Mouse (Mus musculus): ENCODE results near the gene Htra2.
A peak's percentile ranks its signal among the peaks of the same experiment; 100 is the strongest.

The Htra2 gene

DNA sequence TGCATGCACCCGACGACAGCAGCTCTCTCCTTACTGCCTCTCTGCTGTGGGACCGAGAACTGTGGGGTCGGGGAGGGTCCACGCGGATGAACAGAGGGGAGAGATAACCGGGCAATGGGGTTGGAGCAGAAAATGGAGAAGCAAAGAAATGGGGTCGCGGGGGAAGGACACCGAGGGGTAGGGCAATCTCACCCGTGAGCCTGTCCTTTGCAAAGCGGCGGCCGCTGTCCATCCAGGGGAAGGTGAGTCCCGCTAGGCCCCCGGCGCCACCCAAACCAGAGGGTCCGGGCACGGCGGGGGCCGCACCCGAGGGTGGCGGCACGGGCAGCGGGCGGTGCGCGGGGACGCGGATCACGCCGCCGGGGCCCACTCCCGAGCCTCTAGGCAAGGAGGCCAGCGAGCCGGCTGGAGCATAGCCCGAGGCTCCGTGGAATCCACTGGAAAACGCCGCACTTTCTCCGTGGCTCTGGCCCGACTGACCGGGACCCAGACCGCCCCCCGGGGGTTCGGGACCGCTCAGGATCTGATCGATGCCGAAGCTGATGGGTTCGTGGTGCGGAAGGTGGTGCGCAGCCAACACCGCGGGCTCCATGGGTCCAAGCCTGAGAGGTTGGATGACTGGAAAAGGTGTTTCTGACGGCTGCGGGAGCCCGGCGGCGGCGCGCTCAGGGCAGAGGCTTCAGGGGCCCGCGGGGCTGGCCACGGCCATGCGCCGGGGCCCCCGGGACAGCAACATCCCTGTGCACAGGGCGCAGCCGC is 14.6 kb upstream of the Htra2 start:
- DNase-seq (ENCODE audit: low spot score): no peak

DNA sequence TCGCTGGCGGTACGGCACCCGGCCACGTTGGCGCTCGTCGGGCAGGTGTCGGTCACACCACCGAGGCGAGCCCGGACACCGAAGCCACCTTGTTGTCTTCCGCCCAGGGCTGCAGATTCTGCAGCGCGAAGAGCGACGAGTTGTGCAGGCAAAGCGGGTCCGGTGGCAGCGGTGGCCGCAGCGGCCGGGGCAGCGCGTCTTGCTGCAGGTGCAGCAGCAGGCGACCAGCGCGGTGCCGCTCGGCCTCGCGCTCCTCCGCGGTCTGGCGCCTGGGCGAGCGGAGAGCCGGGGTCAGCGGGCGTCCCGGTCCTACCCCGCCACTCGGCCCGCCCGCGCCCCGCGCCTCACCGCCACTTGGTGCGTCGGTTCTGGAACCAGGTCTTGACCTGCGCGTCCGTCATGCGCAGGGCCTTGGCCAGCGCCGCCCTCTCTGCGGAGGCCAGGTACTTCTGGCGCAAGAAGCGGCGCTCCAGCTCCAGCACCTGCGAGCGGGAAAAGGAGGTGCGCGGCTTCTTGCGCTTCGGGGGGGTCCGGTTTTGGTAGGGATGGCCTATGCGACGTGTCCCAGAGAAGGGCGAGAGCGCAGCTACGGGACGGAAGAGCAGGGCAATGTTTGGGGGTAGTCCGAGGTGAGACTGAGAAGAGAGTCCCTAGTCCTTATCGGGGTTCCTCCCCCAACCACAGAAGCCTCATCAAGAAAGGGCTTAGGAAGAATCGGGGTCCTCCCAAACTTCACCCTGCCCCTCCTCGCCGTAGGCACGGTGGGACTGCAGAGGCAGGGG is 13.8 kb upstream of the Htra2 start:
- DNase-seq (ENCODE audit: low spot score): no peak

- DNase-seq (ENCODE audit: low spot score): no peak
Observed at GRCm38 (mm10) chr6:83068221-83068620, 13.1 kb upstream of the Htra2 start.

GRCm38 (mm10) chr6:83066441-83066840 is 11.4 kb upstream of the Htra2 start:
- DNase-seq (ENCODE audit: low spot score): no peak

DNA sequence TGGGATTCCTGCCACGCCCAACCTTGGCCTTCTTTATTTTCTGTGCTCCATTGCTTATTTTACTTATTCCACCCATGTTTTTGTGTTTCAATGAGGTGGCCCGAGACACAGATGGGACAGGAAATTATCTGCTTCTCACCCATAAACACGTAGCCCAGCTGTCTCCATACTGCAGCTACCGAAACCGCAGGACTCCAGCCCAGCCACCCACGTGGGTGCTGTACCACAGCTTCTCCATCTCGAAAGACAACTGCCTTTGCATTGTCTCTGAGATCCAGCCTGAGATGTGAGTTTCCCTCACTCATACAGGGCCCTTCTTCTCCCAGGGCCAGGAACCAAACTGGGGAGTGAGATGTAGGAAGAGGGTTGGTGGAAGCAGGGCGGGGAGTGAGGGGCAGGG is 10.9 kb upstream of the Htra2 start:
- no peak for DNase-seq (ENCODE audit: low spot score)

- DNase-seq (ENCODE audit: low spot score): no peak
Observed at GRCm38 (mm10) chr6:83058725-83059124, 3.7 kb upstream of the Htra2 start.

- no peak for DNase-seq (ENCODE audit: low spot score)
Observed at GRCm38 (mm10) chr6:83057790-83058189, 2.7 kb upstream of the Htra2 start, which contains the start of gene Dqx1. TSS of gene Dqx1 (plus strand) at chr6:83057844.

GRCm38 (mm10) chr6:83054074-83054851 is 810 bp downstream of the Htra2 start, which contains the start of gene Aup1:
TSS of gene Aup1 (plus strand) at chr6:83054521.
- peak; percentile 97 for DNase-seq (ENCODE audit: low spot score)

DNA sequence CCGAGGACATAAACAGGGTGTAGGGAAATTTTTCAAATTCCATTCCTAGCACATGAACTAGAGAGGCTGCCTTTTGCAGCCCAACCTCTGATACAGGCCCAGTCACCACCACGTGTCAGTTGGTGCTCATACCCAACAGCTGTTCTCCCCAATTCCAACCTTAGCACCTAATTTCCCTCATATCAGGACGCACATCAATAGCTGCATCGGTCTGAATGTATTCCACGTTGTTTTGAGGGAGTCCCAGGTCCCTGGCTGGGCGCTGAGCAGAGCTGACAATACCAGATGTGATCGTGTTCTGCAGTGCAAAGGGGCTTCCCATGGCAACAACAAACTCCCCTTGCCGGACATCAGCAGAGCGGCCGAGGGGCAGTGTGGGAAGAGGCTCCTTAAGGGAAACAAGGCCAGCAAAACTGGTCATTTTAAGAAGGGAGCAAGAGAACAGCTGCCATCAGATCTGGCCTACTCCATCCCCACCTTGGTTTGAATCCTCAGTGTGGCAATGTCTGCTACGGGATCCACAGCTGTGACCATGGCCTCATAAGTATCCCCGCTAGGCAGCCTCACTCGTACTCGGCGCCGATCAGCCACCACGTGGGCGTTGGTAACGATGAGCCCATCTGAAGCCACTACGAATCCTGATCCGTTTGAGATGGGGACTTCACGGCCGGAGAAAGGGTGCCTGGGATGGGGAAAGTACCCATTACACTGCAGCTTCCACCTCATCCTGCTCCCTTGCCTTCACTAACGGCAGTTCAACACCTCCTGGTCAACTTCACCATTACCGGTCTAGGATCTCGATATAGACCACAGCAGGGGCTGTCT is 1.7 kb downstream of the Htra2 start:
- DNase-seq (ENCODE audit: low spot score): no peak

- no peak for DNase-seq (ENCODE audit: low spot score)
Observed at GRCm38 (mm10) chr6:83049367-83049766, 5.7 kb downstream of the Htra2 start.

- no peak for DNase-seq (ENCODE audit: low spot score)
Observed at GRCm38 (mm10) chr6:83044742-83045141, 10.3 kb downstream of the Htra2 start.

DNA sequence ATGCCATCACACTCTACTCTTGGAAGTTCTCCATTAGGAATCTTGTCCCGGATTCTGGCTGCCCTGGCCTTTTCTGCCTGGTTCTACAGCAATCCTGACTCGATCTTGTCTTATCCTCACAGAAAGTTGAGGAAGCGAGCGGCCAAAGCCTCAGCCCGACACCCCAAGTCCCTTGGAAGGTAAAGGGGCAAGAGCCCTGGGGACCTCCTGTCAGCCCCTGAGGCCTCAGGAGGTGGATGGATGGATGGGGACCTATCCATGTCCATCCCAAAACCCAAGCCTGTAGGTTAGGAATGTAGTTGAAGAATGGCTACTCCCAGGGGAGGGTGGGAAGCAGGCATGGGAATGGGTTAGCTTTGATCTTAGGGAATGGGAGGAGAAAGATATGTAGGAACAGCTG is 11.1 kb downstream of the Htra2 start:
- no peak for DNase-seq (ENCODE audit: low spot score)

DNA sequence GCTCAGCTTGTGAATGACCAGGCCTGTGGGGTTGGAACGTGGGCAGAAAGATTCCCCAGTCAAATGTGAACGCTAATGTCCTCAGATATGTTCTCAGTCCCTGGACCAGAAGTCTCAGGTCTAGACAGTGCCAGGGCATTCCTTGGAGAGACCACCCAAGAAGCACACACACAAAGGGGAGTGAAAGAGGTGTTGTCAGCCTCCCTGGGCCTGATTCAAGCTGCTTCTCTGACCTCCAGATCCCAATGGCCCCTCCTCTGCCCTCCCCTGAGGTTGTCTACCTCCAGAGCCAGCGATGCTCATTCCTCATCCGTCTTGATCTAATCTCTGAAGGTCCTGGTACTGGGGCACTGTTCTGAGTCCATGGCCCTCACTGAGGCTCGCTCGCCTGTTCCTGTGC is 11.5 kb downstream of the Htra2 start:
- no peak for DNase-seq (ENCODE audit: low spot score)

GRCm38 (mm10) chr6:83040601-83041000 is 14.5 kb downstream of the Htra2 start:
- DNase-seq (ENCODE audit: low spot score): no peak

DNA sequence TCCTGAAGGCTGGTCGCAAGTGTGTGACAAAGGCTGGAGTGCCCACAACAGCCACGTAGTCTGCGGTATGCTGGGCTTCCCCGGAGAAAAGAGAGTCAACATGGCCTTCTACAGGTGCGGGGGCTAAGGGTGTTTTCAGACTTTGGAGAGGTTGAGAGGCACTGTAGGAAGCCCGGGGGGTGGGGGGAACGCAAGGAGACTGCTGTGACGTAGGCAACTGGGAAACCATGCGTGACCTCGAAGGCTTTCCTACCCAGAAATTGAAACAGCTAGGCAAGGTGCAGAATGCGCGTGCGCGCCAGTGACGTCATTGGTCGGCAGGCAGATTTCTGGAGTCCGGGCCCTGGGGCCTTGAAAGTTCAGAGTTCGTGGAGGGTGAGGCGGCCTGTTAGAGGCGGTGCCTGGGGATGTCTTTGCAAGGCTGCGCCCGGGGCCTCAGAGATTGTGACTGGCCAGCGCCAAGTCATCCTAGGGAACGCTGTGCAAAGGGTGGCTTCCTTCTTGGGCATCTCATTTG is 16.5 kb downstream of the Htra2 start:
- peak; percentile 77 for DNase-seq (ENCODE audit: low spot score)

DNA sequence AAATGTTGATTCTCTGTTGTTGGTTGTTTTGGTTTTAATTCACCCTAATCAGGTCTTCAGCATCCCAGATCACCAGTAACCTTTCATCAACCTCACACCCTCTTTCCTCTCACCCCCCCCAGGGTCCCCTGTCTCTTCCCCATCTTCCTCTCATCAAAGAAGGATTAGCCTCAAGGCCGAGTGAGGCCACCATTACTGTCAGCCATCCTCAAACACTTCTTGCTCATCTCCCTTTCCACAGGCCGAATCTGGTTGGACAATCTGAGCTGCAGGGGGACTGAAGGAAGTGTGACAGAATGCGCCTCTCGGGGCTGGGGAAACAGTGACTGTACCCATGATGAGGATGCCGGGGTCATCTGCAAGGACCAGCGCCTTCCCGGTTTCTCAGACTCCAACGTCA is 17.9 kb downstream of the Htra2 start:
- no peak for DNase-seq (ENCODE audit: low spot score)

DNA sequence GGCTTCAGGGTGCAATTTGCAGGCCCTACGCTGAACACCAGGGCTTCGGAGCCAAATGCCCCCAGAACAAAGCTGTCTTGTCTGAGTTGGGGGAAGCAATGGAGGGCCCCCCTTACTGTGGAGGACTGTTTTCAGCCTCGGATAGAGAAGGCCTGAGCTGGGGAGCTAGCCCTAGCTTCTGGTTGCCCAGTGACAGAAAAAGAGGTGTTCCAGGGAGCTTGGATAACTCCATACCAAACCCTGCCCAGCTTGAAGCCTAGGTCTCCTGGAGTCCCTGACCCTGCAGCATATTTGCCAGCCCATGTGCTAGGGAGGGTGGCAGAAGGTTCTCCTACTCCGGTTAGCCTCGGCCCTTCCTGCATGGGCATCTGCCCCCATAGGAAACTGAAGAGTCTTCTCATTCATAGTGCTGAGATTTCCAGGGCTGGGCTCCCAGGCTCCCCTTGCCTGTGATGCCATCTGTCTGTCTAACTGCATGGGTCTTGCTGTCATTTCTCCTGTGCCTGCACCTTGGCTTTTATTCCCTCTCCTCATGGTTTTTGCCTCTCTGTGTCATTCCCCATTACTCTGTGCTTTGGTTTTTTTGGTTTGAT is 20.5 kb downstream of the Htra2 start:
- no peak for DNase-seq (ENCODE audit: low spot score)

GRCm38 (mm10) chr6:83033249-83034185 is 21.6 kb downstream of the Htra2 start, which contains the start of the genes Dok1 and Loxl3:
TSS of gene Dok1 (minus strand) at chr6:83033471.
TSS of gene Loxl3 (plus strand) at chr6:83034173.
- DNase-seq (ENCODE audit: low spot score): no peak

DNA sequence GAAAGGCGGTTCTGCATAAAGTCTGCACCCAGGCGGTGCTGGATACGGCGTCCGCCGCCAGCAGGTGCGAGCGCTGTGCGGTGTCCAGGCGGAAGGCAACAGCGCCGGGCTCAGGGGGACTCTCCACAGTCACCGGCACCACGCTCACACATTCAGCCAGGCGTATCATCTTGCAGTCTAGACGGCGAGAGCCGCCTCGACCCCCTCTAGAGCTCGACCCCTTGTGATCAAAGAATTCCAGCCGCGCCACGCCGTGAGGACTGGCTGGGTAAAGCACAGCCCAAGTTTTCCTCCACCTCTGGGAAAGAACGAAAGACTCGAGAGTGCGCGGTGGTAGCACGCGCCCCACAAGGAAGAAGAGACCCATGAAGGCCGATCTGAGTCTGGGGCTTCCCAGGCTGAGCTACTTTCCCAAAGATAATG is 22.3 kb downstream of the Htra2 start:
- no peak for DNase-seq (ENCODE audit: low spot score)
